Mouse (Mus musculus) neural tube, embryonic 11.5 days (tissue): ENCODE measurements at regions not wholly inside any gene's neighbourhood (a gene's known extent, or its start where the extent isn't known, plus 50 kb on each side); places are given as distances from the start of the nearest gene placed in this dataset.

ENCODE experiments used
- ATAC-seq: fragments of 200-750 bp; cut with Nextera tagmentation; 2 replicates; pipeline ENCODE4 v1.8.0; 2017; ENCODE audit warnings: moderate number of reproducible peaks, mild to moderate bottlenecking, moderate TSS enrichment, moderate library complexity; ENCODE audit not compliant: insufficient read depth, low FRiP score, low TSS enrichment
- DNase-seq: peaks from one replicate; pipeline ENCODE4 v3.0.0-alpha.2; 2015; ENCODE audit warnings: low spot score
- H3K27ac ChIP-seq: fragments of 300-500 bp; sonication (generic); 2 replicates; pipeline ENCODE4 v1.5.1; 2014; ENCODE audit warnings: low read depth, mild to moderate bottlenecking, low read length
- H3K27me3 ChIP-seq: fragments of 300-500 bp; sonication (generic); 2 replicates; pipeline ENCODE4 v1.6.1; 2014; ENCODE audit warnings: mild to moderate bottlenecking, low read length, mixed read lengths; ENCODE audit not compliant: control insufficient read depth, insufficient read depth
- H3K36me3 ChIP-seq: fragments of 300-500 bp; sonication (generic); 2 replicates; pipeline ENCODE4 v1.6.1; 2014; ENCODE audit warnings: mild to moderate bottlenecking, low read length, moderate library complexity, mixed read lengths; ENCODE audit not compliant: control insufficient read depth, insufficient read depth
- H3K4me1 ChIP-seq: fragments of 300-500 bp; sonication (generic); 2 replicates; pipeline ENCODE4 v1.6.1; 2014; ENCODE audit warnings: low read length, mixed read lengths; ENCODE audit not compliant: control insufficient read depth, insufficient read depth
- H3K4me2 ChIP-seq: fragments of 300-500 bp; sonication (generic); 2 replicates; pipeline ENCODE4 v1.6.1; 2014; ENCODE audit warnings: low read depth, mild to moderate bottlenecking, moderate library complexity
- H3K4me3 ChIP-seq: fragments of 300-500 bp; sonication (generic); 2 replicates; pipeline ENCODE4 v1.5.1; 2014; ENCODE audit warnings: low read depth, low read length
- H3K9ac ChIP-seq: fragments of 300-500 bp; sonication (generic); 2 replicates; pipeline ENCODE4 v1.6.1; 2014; ENCODE audit warnings: mild to moderate bottlenecking, low read length
- H3K9me3 ChIP-seq: fragments of 300-500 bp; sonication (generic); 2 replicates; pipeline ENCODE4 v1.6.1; 2016; ENCODE audit warnings: low read length; ENCODE audit not compliant: control insufficient read depth
- WGBS: fragments of 180-500 bp; shearing (Covaris S2); extraction: QIAGEN DNeasy Blood & Tissue Kit; methylation state at CpG from one replicate; pipeline ENCODE4 v1.1.7; 2014; 5-methylcytosine and 5-hydroxymethylcytosine counted together

DNA sequence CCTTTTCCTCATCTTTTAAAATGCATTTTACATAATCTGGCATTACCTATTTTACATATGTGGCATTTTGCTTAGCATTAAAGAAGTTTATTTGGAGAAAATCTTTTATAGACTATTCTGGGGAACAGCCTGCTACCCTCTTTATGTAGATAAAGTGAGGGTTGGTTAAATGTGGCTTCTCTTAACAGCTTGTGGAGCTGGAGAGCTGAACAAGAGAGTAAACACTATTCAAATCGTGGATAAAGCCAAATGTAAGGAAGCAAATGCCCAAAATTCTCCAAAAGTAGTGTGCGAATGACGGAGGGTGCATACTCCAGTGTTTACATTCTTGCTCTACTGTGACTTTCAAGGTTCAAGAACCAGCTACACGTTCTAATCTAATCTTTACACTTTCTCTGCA lies 833.9 kb upstream of the Tenm2 start:
- H3K4me3 ChIP-seq: no peak overlapping the region
- 80% methylated on average over 4 of the region's 4 CpGs for WGBS
- H3K27me3 ChIP-seq: 0 out of 2 replicates have a peak, but pooled peaks cover 2% of the 10 kb centered on the region
- DNase-seq: no peak
- no peak overlapping the region for H3K9ac ChIP-seq
- no peak overlapping the region for H3K27ac ChIP-seq
- H3K9me3 ChIP-seq: no peaks in the 10 kb centered on the region
- no peaks in the 10 kb centered on the region for H3K4me1 ChIP-seq
- no peak for ATAC-seq
- no peaks in the 10 kb centered on the region for H3K36me3 ChIP-seq
- H3K4me2 ChIP-seq: no peak overlapping the region

- H3K27me3 ChIP-seq: 0 out of 2 replicates have a peak, but pooled peaks cover 2% of the 10 kb centered on the region
- peak; percentile 91 for ATAC-seq
- DNase-seq: peak; percentile 39
- H3K4me3 ChIP-seq: no peak overlapping the region
- no peak overlapping the region for H3K9ac ChIP-seq
- H3K27ac ChIP-seq: no peak overlapping the region
- no peaks in the 10 kb centered on the region for H3K36me3 ChIP-seq
- H3K4me2 ChIP-seq: no peak overlapping the region
- H3K9me3 ChIP-seq: no peaks in the 10 kb centered on the region
- H3K4me1 ChIP-seq: no peaks in the 10 kb centered on the region
- WGBS: 16% methylated on average over 1 of the region's 1 CpGs
Measured at GRCm38 (mm10) chr11:38067682-38068081, 831.9 kb upstream of the Tenm2 start.

DNA sequence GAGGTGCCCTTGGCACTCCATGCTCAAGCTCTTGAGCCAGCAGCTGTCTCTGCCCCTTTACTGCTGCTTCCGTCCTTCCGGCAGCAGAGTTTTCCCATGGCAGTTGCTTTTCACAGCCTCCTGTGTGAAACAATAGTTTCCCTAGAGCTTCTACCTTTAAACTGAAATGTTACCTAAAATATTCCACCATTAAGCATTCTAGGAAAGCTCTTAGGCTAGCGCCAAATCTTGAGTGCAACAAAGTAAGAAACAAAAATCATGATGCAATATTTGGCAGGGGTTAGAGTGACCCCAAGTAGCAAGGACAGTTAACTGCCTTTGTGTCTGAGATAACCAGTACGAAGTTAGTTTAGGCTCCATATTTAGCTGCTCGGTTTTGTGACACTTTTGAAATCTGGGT lies 830.3 kb upstream of the Tenm2 start:
- WGBS: 88% methylated on average over 5 of the region's 5 CpGs
- Histone ChIP-seq H3K9me3 (no peaks in the 10 kb centered on the region), H3K9ac (no peak overlapping the region)

GRCm38 (mm10) chr11:38060105-38060504 lies 824.3 kb upstream of the Tenm2 start:
- H3K4me2 ChIP-seq: no peak overlapping the region
- no peak for ATAC-seq
- H3K4me1 ChIP-seq: no peaks in the 10 kb centered on the region
- no peak overlapping the region for H3K9ac ChIP-seq
- H3K9me3 ChIP-seq: no peaks in the 10 kb centered on the region
- no peak overlapping the region for H3K27ac ChIP-seq
- no peaks in the 10 kb centered on the region for H3K36me3 ChIP-seq
- WGBS: 86% methylated on average over 2 of the region's 2 CpGs
- H3K4me3 ChIP-seq: no peak overlapping the region
- no peaks in the 10 kb centered on the region for H3K27me3 ChIP-seq
- DNase-seq: no peak

More for the DNA sequence above, 830.3 kb upstream of the Tenm2 start:
- no peak overlapping the region for H3K4me3 ChIP-seq
- H3K27ac ChIP-seq: no peak overlapping the region
- ATAC-seq: no peak
- no peaks in the 10 kb centered on the region for H3K36me3 ChIP-seq
- H3K4me1 ChIP-seq: no peaks in the 10 kb centered on the region
- DNase-seq: no peak
- H3K4me2 ChIP-seq: no peak overlapping the region
- 0 out of 2 replicates have a peak, but pooled peaks cover 2% of the 10 kb centered on the region for H3K27me3 ChIP-seq

DNA sequence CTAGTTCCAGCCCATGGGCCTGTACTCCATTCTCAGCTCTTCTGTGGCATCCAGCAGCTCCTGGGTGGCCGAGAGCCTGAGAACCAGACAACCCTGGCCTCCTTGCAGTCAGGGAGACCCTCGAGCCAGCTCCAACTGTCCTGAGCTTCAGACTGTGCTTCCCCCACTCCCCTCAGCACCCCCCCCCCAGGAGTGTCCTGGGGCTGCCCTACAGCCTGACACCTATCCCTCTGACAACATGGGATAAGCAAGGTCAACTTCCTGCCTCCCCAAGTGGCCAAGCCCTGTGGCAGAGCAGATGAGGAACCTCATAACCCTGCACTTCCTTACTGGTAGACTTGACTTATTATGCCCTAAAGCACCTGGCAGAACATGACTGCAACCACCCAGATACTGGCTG lies 823.1 kb upstream of the Tenm2 start:
- no peak overlapping the region for H3K4me3 ChIP-seq
- no peaks in the 10 kb centered on the region for H3K36me3 ChIP-seq
- 86% methylated on average over 2 of the region's 2 CpGs for WGBS
- DNase-seq (no peak), ATAC-seq (no peak)
- no peak overlapping the region for H3K9ac ChIP-seq
- no peaks in the 10 kb centered on the region for H3K4me1 ChIP-seq
- no peaks in the 10 kb centered on the region for H3K27me3 ChIP-seq
- H3K27ac ChIP-seq: no peak overlapping the region
- no peak overlapping the region for H3K4me2 ChIP-seq
- H3K9me3 ChIP-seq: no peaks in the 10 kb centered on the region

- Histone ChIP-seq H3K9me3 (no peaks in the 10 kb centered on the region), H3K27ac (no peak overlapping the region), H3K9ac (no peak overlapping the region), H3K4me3 (no peak overlapping the region), H3K36me3 (no peaks in the 10 kb centered on the region), H3K27me3 (no peaks in the 10 kb centered on the region), H3K4me1 (no peaks in the 10 kb centered on the region), H3K4me2 (no peak overlapping the region)
- 90% methylated on average over 2 of the region's 2 CpGs for WGBS
- no peak for ATAC-seq
- no peak for DNase-seq
Measured at GRCm38 (mm10) chr11:38036582-38036981, 800.8 kb upstream of the Tenm2 start.

DNA sequence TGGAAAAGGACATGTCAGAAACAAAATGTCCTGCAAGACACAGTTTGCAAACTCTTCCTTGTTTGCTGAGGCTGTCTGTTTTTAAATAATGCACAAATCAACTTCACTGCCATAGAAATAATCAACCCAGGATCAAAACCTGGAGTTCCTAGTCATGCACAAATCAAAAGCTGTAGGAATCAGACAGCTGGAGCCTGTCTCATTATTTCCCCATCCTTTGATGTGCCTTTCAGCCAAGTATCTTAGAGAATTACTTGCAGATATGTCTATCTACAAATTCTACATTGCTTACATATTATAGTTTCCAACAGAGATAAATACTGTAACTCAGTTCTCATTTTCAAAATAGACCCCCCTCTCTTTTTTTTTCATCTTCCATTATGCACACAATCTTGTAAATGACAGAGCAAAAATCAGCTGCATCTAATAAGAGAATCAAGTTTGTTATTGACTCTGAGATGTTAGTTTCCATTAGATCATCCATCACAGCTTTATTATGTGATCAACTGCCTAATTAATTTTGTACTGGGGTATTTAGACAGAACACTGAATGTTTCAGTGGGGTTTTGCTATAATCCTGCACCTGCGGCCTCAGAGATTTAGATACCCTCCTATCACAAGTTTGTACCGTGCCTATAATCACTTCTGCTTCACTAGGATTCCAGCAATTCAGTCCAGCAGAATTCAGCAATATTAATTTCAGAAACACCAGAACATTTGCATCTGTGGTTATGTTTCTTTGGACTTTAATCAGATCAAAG lies 798.9 kb upstream of the Tenm2 start:
- DNase-seq (no peak), ATAC-seq (no peak)
- Histone ChIP-seq H3K27me3 (no peaks in the 10 kb centered on the region), H3K9me3 (no peaks in the 10 kb centered on the region), H3K4me3 (no peak overlapping the region), H3K36me3 (no peaks in the 10 kb centered on the region), H3K27ac (no peak overlapping the region), H3K4me2 (no peak overlapping the region), H3K4me1 (no peaks in the 10 kb centered on the region), H3K9ac (no peak overlapping the region)
- WGBS: 83% methylated on average over 2 of the region's 2 CpGs

- no peak overlapping the region for H3K4me2 ChIP-seq
- no peaks in the 10 kb centered on the region for H3K27me3 ChIP-seq
- H3K27ac ChIP-seq: no peak overlapping the region
- DNase-seq: no peak
- no peaks in the 10 kb centered on the region for H3K36me3 ChIP-seq
- H3K4me3 ChIP-seq: no peak overlapping the region
- no peak for ATAC-seq
- no peaks in the 10 kb centered on the region for H3K9me3 ChIP-seq
- no peak overlapping the region for H3K9ac ChIP-seq
- no peaks in the 10 kb centered on the region for H3K4me1 ChIP-seq
Measured at GRCm38 (mm10) chr11:38021704-38022103, 785.9 kb upstream of the Tenm2 start.

DNA sequence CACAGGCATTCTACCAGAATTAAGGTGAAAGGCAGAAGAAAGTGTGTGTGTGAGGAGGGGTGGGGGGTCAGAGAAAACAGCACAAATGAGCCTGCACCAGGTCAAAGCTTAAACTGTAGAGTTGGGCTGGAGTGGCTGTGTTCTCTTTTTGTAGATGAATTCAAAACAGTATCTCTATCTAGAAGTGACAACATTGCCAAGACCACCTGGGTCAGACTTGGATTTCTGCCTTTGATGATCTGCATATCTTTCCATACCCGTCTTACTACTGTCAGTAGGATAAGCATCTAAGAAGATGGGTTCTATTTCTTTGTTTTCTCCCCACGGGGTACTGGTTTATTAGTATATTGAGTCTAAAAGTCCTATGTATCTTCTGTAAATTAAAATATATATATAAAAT lies 742.4 kb upstream of the Tenm2 start:
- ATAC-seq: no peak
- H3K4me1 ChIP-seq: no peaks in the 10 kb centered on the region

More for the DNA sequence above, 742.4 kb upstream of the Tenm2 start:
- H3K4me2 ChIP-seq: no peak overlapping the region
- H3K9me3 ChIP-seq: no peaks in the 10 kb centered on the region
- no peak for DNase-seq
- H3K27me3 ChIP-seq: no peaks in the 10 kb centered on the region
- H3K27ac ChIP-seq: no peak overlapping the region
- H3K36me3 ChIP-seq: no peaks in the 10 kb centered on the region
- H3K4me3 ChIP-seq: no peak overlapping the region
- H3K9ac ChIP-seq: no peak overlapping the region
- WGBS: 95% methylated on average over 2 of the region's 2 CpGs
